Mouse (Mus musculus) liver, embryonic 13.5 days (tissue): Measurements from ENCODE around the gene Hist2h3b. TPM values are rescaled to one million over a fixed set of nuclear protein-coding genes. Genes with fewer than 3 reads are reported as not detected.
"Not testable (repeated sequence)": the region's sequence is repeated elsewhere in the genome, so short reads cannot be mapped to it uniquely, and the experiment has no call there.

Experiments
- ATAC-seq: fragments of 200-750 bp; cut with Nextera tagmentation; 2 replicates; pipeline ENCODE4 v1.8.0; 2017; ENCODE audit warnings: low read depth, mild to moderate bottlenecking, moderate number of reproducible peaks, moderate library complexity
- DNase-seq: peaks from one replicate; pipeline ENCODE4 v3.0.0; 2022
- H3K27ac ChIP-seq: fragments of 300-500 bp; sonication (generic); 2 replicates; pipeline ENCODE4 v1.5.1; 2015; ENCODE audit warnings: moderate library complexity, mild to moderate bottlenecking, inconsistent platforms
- H3K27me3 ChIP-seq: fragments of 300-500 bp; sonication (generic); 2 replicates; pipeline ENCODE4 v1.6.1; 2015; ENCODE audit warnings: mild to moderate bottlenecking, inconsistent platforms
- H3K36me3 ChIP-seq: fragments of 300-500 bp; sonication (generic); 2 replicates; pipeline ENCODE4 v1.6.1; 2015; ENCODE audit warnings: mild to moderate bottlenecking, inconsistent platforms
- H3K4me1 ChIP-seq: fragments of 300-500 bp; sonication (generic); replicated peaks from 2 replicates; pipeline ENCODE4 v1.6.1; 2015; ENCODE audit warnings: inconsistent platforms
- H3K4me2 ChIP-seq: fragments of 300-500 bp; sonication (generic); 2 replicates; pipeline ENCODE4 v1.6.1; 2015; ENCODE audit warnings: inconsistent platforms, mild to moderate bottlenecking, moderate library complexity
- H3K4me3 ChIP-seq: fragments of 300-500 bp; sonication (generic); replicated peaks from 2 replicates; pipeline ENCODE4 v1.5.1; 2015; ENCODE audit warnings: mild to moderate bottlenecking, inconsistent platforms
- H3K9ac ChIP-seq: fragments of 300-500 bp; sonication (generic); 2 replicates; pipeline ENCODE4 v1.6.1; 2015; ENCODE audit warnings: mild to moderate bottlenecking, inconsistent platforms
- H3K9me3 ChIP-seq: fragments of 300-500 bp; sonication (generic); replicated peaks from 2 replicates; pipeline ENCODE4 v1.6.1; 2016; ENCODE audit warnings: inconsistent platforms
- WGBS: fragments of 180-500 bp; shearing (Covaris S2); methylation state at CpG from one replicate; pipeline ENCODE4 v1.1.7; 2015; ENCODE audit not compliant: insufficient replicate concordance; 5-methylcytosine and 5-hydroxymethylcytosine counted together
- polyA plus RNA-seq: library from polyadenylated mRNA; unstranded; fragments of >200 nt; fragmentation: Nextera tagmentation; extraction: Ambion mirVana; gene quantifications from 2 replicates; pipeline ENCODE4 v1.2.1, GENCODE M21; 2015

Hist2h3b gene
- polyA plus RNA-seq, 1 experiment from 2014 or later: 159 TPM

- H3K27me3 ChIP-seq: no peaks in the 10 kb centered on the region
- H3K4me1 ChIP-seq: peaks cover 51% of the 10 kb centered on the region
- H3K27ac ChIP-seq: peak overlapping the region; percentile 92
- DNase-seq (no peak), ATAC-seq (no peak)
- H3K9ac ChIP-seq: peak overlapping the region; percentile 66
- H3K36me3 ChIP-seq: no peaks in the 10 kb centered on the region
- 72% methylated on average over 4 of the region's 4 CpGs for WGBS
- no peaks in the 10 kb centered on the region for H3K9me3 ChIP-seq
- no peak overlapping the region; the same call in 1 of the 2 replicates for H3K4me3 ChIP-seq
- peak overlapping the region; percentile 64 for H3K4me2 ChIP-seq
These were observed 913 bp upstream of the Hist2h3b start for GRCm38 (mm10) chr3:96267541-96267940.

- Histone ChIP-seq H3K4me3 (peak overlapping the region; percentile 59), H3K4me2 (peak overlapping the region; percentile 68), H3K27ac (peak overlapping the region; percentile 100), H3K9ac (peak overlapping the region; percentile 84), H3K4me1 (peaks cover 52% of the 10 kb centered on the region)
- not testable (repeated sequence) for H3K36me3 ChIP-seq, H3K27me3 ChIP-seq, H3K9me3 ChIP-seq, DNase-seq
- peak; percentile 37 for ATAC-seq
- WGBS: 0% methylated on average over 9 of the region's 44 CpGs
These were observed 423 bp downstream of the Hist2h3b start for GRCm38 (mm10) chr3:96268776-96269378.

- ATAC-seq (peak; percentile 85), DNase-seq (peak; percentile 90)
- under 1% methylated on average over 45 of the region's 45 CpGs for WGBS
- no peaks in the 10 kb centered on the region for H3K36me3 ChIP-seq
- no peaks in the 10 kb centered on the region for H3K9me3 ChIP-seq
- peak within 1 kb of the TSS; percentile 100 for H3K27ac ChIP-seq
- H3K27me3 ChIP-seq: peaks cover 5% of the 10 kb centered on the region; the same call in 1 of the 2 replicates
- peak within 1 kb of the TSS; percentile 82 for H3K4me2 ChIP-seq
- peaks cover 45% of the 10 kb centered on the region for H3K4me1 ChIP-seq
- peak within 1 kb of the TSS; percentile 92 for H3K9ac ChIP-seq
- peak within 1 kb of the TSS; percentile 66 for H3K4me3 ChIP-seq
These were observed 1.3 kb downstream of the Hist2h3b start, which contains the start of gene Hist2h2bb for GRCm38 (mm10) chr3:96269511-96270474. Gene Hist2h2bb, plus strand, starts transcription at chr3:96269752.

GRCm38 (mm10) chr3:96273591-96274465, 5.4 kb downstream of the Hist2h3b start:
- Histone ChIP-seq H3K27me3 (peaks cover 5% of the 10 kb centered on the region; the same call in 1 of the 2 replicates), H3K36me3 (no peaks in the 10 kb centered on the region), H3K4me3 (no peak overlapping the region), H3K4me2 (no peak overlapping the region), H3K9me3 (no peaks in the 10 kb centered on the region), H3K9ac (0 out of 2 replicates have a peak overlapping the region, but pooled peaks have one; percentile 15), H3K4me1 (peaks cover 31% of the 10 kb centered on the region), H3K27ac (0 out of 2 replicates have a peak overlapping the region, but pooled peaks have one; percentile 21)
- WGBS: 50% methylated on average over 17 of the region's 17 CpGs
- peak; percentile 49 for DNase-seq
- no peak for ATAC-seq

- peak overlapping the region; percentile 97 for H3K4me2 ChIP-seq
- H3K4me3 ChIP-seq: peak overlapping the region; percentile 70
- ATAC-seq: peak; percentile 69
- peak; percentile 66 for DNase-seq
- 11% methylated on average over 8 of the region's 8 CpGs for WGBS
- peaks cover 28% of the 10 kb centered on the region for H3K4me1 ChIP-seq
- H3K9ac ChIP-seq: peak overlapping the region; percentile 84
- peak overlapping the region; percentile 86 for H3K27ac ChIP-seq
- H3K9me3 ChIP-seq: no peaks in the 10 kb centered on the region
- no peaks in the 10 kb centered on the region for H3K36me3 ChIP-seq
- peaks cover 18% of the 10 kb centered on the region for H3K27me3 ChIP-seq
These were observed 9.0 kb downstream of the Hist2h3b start for GRCm38 (mm10) chr3:96277428-96277799.

GRCm38 (mm10) chr3:96277800-96278624, 9.6 kb downstream of the Hist2h3b start:
- peak overlapping the region; percentile 97 for H3K4me2 ChIP-seq
- H3K27me3 ChIP-seq: peaks cover 21% of the 10 kb centered on the region
- H3K4me3 ChIP-seq: peak overlapping the region; percentile 70
- peak overlapping the region; percentile 86 for H3K27ac ChIP-seq
- under 1% methylated on average over 49 of the region's 49 CpGs for WGBS
- ATAC-seq (peak; percentile 90), DNase-seq (peak; percentile 87)
- no peaks in the 10 kb centered on the region for H3K36me3 ChIP-seq
- H3K4me1 ChIP-seq: peaks cover 28% of the 10 kb centered on the region
- H3K9me3 ChIP-seq: no peaks in the 10 kb centered on the region
- peak overlapping the region; percentile 84 for H3K9ac ChIP-seq

GRCm38 (mm10) chr3:96280660-96281059, 12.2 kb downstream of the Hist2h3b start:
- no peak for ATAC-seq

GRCm38 (mm10) chr3:96284457-96284856, 16.0 kb downstream of the Hist2h3b start:
- Histone ChIP-seq H3K9me3 (no peaks in the 10 kb centered on the region), H3K4me1 (0 out of 2 replicates have a peak, but pooled peaks cover 6% of the 10 kb centered on the region), H3K27ac (no peak overlapping the region), H3K4me2 (peak overlapping the region; percentile 28), H3K9ac (no peak overlapping the region), H3K4me3 (no peak overlapping the region), H3K36me3 (no peaks in the 10 kb centered on the region), H3K27me3 (peaks cover 39% of the 10 kb centered on the region)
- WGBS: 19% methylated on average over 4 of the region's 4 CpGs
- ATAC-seq (no peak), DNase-seq (no peak)

More at GRCm38 (mm10) chr3:96280660-96281059, 12.2 kb downstream of the Hist2h3b start:
- no peaks in the 10 kb centered on the region for H3K36me3 ChIP-seq
- H3K9ac ChIP-seq: no peak overlapping the region
- peaks cover 37% of the 10 kb centered on the region for H3K27me3 ChIP-seq
- H3K4me3 ChIP-seq: no peak overlapping the region
- no peak overlapping the region for H3K4me2 ChIP-seq
- no peak overlapping the region for H3K27ac ChIP-seq
- WGBS: 46% methylated on average over 6 of the region's 6 CpGs
- H3K9me3 ChIP-seq: no peaks in the 10 kb centered on the region
- H3K4me1 ChIP-seq: peaks cover 26% of the 10 kb centered on the region
- no peak for DNase-seq

GRCm38 (mm10) chr3:96287334-96287733, 18.9 kb downstream of the Hist2h3b start:
- DNase-seq: not testable (repeated sequence)

GRCm38 (mm10) chr3:96289201-96289600, 20.7 kb downstream of the Hist2h3b start:
- Histone ChIP-seq H3K9me3 (no peaks in the 10 kb centered on the region), H3K4me2 (no peak overlapping the region), H3K9ac (no peak overlapping the region), H3K27ac (no peak overlapping the region), H3K4me1 (0 out of 2 replicates have a peak, but pooled peaks cover under 1% of the 10 kb centered on the region), H3K4me3 (no peak overlapping the region), H3K27me3 (peaks cover 13% of the 10 kb centered on the region), H3K36me3 (no peaks in the 10 kb centered on the region)
- ATAC-seq (no peak), DNase-seq (no peak)
- WGBS: 58% methylated on average over 3 of the region's 3 CpGs

More at GRCm38 (mm10) chr3:96287334-96287733, 18.9 kb downstream of the Hist2h3b start:
- not testable (repeated sequence) for H3K9ac ChIP-seq, H3K9me3 ChIP-seq, H3K4me3 ChIP-seq, H3K4me2 ChIP-seq, H3K27ac ChIP-seq, ATAC-seq, H3K4me1 ChIP-seq, H3K36me3 ChIP-seq
- H3K27me3 ChIP-seq: peaks cover 27% of the 10 kb centered on the region
- WGBS: 80% methylated on average over 11 of the region's 11 CpGs
